Mouse (Mus musculus) 3134 (cell line): ENCODE results near the gene Idi1.
"Not testable (repeated sequence)": the region's sequence is repeated elsewhere in the genome, so short reads cannot be mapped to it uniquely, and the experiment has no call there.

ENCODE experiments used
- DNase-seq: peaks from one replicate; pipeline ENCODE4 v3.0.0-alpha.2; 2011; ENCODE audit warnings: low spot score; ENCODE audit not compliant: insufficient read length; ENCODE audit errors: extremely low read depth

Idi1 gene

DNA sequence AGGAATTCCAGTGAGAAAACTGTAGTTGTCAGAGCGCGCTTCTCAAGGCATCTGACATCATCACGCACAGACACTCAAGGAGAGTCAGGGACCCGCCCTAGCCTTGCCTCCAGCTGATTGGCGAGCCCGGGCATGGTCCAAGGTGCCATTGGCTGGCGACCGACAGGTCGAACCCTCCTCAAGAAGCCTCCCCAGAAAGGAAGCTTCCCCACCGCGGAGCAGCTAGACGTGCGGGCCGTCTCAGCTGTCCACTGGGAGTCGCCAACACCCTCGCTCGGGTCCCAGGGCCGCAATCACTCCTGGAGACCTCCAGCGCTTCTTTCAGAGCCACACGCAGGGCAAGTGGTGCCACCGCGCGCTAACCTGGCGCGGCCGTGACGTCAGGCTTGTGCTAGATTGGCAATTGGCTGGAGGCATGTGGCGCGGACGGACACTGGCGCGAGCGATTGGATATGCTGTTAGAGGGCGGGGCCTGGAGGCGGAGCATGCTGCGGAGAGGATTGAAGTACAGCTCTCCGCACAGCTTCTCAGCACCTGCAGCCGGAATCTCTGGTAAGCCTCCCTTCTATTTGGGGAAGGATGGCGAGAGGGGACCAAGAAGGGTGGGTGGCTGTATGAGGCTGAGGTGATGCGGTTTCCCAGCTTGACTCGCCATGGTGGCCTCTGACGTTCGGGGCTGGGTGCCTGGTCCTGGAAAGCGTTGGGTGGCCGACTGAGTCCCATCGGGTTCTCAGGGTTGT lies at the start of gene Idi1:
Idi1 (plus strand) TSS at position 57 of the 740 bp plus-strand sequence.
- peak; percentile 99 for DNase-seq

DNA sequence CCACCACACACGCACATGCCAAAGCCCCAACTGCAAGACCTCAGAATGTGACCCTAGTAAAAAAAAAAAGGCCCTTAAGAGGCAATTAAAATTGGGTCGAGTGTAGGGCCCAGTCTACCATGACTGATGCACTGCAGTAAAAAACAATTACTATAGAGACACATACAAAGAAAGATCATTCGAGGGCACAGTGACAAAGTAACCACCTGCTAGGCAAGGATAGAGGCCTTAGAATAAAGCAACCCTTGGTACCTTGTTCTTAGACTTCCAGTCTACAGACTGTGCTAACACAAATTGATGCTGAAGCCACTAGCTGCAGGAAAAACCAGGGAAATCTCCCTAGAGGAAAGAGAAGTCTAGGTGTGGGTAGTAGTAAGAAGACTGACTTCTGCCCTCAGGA lies 46.9 kb upstream of the Idi1 start:
- DNase-seq, result no peak

DNA sequence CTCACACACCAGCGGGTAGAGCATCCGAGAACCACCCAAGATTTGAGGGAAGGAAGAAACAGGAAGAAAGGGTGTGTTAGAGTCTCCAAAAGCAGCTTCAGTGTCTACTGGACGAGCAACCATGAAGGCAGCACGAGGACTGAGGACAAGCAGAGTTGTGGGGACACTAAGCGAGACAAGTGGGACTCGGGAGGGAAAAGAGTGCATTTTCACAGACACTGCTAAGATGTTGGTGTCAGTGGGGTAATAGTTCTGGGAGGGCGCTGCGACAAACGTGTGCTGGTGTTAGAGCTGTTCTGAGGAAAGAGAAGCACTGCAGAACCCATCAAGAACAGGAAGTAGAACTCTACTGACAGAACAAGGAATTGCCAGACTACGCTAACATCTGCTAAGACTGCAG lies 46.2 kb upstream of the Idi1 start:
- DNase-seq, result no peak

DNA sequence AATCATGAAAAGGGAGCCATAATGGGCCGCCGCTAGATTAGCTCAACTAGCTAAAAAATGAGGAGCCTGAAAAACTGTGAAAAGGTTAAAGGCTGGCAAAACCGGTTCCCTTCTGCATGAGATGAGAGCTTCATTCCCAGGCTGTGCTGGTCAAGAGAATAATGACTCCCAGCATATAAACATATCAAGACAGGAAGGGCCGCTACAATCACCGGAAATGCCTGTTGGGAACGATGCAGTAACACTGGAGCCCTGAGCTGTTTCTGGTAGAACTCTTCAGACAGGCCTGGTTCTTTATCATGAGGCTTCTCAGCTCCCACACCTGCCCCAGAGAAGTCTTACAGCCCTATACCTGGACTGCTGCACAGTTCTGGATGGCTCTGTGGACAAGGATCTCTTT lies 45.4 kb upstream of the Idi1 start:
- DNase-seq, result no peak

DNA sequence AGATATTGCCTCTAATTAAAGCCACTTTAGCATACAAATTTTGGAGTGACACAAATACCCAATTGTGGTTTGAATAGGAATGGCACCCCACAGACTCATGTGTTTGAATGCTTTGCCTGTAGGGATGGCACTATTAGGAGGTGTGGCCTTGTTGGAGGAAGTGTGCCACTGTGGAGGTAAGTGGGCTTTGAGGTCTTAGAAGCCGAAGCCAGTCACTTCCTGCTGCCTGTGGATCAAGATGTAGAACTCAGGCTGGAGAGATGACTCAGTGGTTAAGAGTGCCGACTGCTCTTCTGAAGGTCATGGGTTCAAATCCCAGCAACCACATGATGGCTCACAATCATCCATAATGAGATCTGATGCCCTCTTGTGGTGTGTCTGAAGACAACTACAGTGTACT lies 44.4 kb upstream of the Idi1 start:
- DNase-seq, result no peak

DNA sequence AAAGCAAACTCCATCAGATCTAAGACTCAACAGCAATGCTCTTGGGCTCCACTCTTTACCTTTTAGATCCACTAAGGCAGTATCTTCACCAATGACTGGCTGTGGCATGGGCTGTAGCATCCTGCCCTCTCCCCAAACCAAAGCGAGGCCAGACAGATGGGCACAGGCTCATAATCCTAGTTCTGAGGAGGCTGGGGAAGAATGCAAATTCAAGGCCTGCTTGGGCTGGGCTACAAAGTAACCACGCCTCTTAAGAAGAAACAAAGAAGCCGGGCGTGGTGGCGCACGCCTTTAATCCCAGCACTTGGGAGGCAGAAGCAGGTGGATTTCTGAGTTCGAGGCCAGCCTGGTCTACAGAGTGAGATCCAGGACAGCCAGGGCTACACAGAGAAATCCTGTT lies 43.5 kb upstream of the Idi1 start:
- not testable (repeated sequence) for DNase-seq

DNA sequence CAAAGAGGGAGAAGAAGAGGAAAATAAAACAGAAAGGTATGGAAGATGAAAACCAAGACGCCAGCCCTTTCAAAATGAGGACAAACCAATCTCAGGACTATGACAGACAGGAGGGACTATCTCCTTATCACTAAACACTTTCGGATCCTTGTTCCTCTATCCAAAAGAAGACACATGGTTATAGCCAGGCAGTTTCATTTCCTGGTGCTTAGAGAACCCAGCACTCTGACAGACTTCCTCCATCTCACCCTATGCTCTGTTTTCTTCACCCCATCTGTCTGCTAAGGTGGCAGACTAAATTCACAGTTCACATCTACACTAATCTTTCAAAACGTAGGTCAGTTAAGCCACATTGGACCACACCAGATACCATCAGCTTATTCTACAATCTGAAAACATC lies 43.0 kb upstream of the Idi1 start:
- no peak for DNase-seq

DNA sequence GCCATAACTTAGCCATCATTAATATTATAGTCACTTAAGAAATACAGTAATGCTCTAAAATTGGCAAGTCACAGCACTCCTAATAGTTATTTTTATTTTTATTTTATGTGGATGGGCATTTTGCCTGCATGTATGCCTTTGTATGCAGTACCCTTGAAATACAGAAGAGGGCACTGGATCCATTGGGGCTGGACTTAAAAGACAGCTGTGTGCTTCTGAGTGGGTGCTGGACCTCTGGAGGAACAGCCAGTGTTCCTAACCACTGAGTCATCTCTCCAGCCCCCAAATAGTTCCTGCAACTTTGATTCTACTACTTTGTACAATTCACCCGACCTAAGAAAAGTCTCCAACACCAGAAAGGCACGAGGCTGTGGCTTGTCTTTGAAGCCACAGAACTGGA lies 37.6 kb upstream of the Idi1 start:
- no peak for DNase-seq

DNA sequence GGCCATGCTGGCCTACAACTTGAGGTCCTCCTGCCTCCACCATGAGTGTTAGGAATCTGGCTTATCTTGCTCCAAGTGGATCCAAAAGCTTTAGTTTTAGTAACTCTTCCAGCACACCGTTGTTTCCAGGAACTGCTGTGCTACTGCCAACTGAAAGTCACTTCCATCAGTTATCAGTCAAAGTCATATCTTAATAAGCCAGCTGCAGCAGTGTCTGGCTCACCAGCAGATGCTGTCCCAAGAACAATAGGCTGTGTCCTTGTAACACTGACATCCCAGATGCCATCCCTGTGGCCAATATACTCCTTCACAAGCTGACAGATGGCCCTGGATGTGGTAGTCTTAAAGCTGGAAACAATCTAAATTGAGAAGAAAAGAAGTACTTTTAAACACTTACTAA lies 36.0 kb upstream of the Idi1 start:
- no peak for DNase-seq

DNA sequence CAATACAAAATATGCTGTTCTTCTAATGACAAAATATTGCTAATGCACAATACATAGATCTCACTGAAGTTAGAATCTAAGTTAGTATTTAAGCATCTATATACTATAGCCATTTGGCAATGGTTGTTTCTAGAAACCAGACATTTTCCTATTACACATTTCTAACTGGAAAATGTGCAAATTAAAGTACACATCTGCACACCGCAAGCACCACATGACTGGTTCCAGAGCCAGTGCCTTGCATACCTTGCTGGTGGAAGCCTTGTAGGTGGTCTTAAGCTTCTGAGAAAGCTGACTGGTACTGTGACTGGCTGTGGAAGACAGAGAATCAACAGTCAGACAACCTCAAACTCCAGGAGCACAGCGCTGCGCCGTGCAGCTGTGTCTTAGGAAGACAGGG lies 31.9 kb upstream of the Idi1 start:
- DNase-seq, result no peak

DNA sequence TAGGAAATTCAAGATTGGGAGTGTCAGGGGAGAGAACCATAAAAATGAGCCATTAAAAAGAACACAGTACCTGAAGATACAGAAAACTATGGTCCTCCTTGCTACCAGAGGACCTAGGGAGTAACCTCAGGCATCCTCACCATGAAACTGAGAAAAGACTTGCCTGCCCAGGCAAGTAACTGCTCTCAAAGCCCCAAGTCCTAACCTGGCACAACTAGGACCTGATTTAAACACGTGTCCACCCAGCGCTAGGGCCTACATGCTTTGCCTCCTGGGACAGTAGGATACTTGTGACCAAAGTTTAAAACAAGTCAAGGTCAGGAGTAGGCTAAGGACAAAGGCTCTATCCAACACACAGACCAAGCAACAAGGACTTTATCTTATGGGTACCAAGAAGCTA lies 30.5 kb upstream of the Idi1 start:
- DNase-seq, result no peak

DNA sequence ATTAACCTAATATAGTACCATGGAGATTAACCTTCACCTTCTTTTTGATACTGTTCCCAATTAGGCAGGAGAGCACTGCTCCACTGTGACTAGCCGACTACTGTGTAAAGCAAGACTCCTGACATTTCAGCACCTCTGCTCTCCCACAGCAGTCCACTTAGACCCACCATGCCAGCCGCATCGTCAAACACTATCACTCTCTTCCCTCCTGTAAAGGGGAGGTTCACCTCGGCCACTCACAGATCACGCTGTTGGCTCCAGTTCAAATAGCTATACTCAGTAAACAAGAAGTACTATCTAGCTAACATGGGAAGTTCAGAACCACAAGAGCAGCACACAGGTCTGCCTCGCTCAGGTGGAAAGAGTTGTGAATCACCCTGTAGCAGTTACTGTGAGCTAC lies 26.8 kb upstream of the Idi1 start:
- DNase-seq, result no peak

DNA sequence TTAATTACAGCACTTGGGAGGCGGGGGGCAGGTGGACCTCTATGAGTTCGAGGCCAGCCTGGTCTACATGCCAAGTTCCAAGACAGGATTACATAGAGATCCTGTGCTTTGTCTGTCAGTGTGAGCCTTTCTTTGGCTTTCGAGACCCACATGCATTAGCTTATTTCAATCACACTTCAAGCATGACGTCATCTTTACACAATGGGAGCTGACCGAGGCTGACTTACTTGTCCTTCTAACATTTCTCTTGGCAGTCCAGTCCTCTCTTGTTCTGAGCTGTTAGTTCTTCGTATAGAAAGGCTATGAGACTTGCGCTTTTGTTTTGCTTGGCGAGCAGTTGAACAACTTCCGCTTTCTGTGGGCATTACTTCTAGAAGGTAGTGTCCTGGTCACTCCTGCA lies 24.4 kb upstream of the Idi1 start:
- DNase-seq, result no peak

DNA sequence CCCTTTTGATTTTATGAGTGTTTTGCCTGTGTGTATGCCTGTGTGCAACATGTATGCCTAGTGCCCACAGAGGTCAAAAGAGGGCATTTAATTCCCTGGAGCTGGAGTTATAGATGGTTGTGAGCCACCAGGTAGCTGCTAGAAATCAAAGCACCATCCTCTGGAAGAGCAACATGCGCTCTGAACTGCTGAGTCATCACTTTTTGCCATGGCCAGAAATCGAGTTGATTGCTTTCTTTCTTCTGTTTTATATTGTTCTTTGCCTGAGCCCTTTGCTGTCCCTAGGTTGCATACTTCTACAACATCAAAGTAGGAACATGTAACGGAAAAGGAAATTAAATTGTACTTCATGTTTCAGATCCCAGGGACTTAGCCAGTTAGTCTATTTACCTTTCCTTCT lies 20.3 kb upstream of the Idi1 start:
- DNase-seq, result no peak

DNA sequence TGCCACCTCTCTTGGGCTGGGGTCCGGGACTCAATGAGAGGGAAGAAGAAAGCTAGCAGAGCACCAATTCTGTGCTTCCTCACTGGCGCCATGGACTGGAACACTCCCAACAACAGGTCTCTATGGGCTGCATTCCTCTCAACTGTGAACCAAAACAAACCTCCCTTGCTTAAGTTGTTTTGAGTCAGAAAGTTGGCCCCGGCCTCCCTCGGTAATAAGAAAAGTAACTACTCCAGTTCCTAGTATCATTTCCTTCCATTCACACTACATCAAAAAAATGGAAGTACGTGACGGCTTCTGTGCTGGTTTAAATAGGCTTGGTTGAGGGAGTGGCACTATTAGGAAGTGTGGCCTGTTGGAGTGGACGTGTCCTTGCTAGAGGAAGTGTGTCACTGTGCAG lies 18.7 kb upstream of the Idi1 start:
- DNase-seq, result no peak

DNA sequence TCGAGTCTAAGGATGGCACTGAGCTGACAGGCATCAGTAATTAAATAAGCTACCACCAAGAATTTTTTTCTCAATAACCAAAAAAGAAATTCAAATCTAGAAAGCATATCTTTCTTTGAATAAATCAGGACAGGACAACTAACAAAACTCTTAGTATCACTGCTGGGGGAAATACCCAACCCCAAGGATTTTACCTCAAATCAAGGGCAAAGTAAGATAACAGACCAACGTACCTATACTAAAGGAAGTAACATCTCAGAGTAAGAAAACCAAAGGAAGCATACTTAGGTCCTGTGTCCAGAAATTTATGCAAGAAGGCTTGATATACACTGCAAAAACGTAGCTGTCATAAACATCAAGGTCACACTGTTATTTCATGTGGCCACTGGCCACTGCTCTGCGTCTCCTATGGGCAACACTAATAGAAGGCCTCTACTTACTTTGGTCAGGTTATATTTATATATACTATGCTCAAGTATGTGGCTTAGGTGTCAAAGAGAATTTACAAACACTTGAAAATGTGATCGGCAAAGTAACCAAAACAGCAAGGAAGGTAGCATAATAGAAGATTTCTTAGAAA lies 15.6 kb upstream of the Idi1 start:
- DNase-seq, result no peak

DNA sequence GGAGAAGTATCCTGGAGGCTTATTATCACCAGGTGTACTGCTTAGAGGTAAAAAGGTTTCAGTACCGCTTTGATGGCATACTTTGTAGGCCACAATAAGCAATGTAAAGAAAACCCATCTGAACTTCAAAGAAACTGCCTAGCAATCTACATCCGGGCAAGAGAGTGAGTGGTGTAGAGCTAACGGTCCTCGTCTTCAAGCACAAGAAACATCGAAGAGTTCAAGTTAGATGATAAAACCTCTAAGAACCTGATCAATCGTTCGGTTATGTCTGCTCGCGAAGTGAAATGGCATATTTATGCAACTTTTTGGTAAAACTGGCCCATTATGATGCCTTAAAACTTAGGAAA lies 15.2 kb upstream of the Idi1 start:
- DNase-seq, result no peak

DNA sequence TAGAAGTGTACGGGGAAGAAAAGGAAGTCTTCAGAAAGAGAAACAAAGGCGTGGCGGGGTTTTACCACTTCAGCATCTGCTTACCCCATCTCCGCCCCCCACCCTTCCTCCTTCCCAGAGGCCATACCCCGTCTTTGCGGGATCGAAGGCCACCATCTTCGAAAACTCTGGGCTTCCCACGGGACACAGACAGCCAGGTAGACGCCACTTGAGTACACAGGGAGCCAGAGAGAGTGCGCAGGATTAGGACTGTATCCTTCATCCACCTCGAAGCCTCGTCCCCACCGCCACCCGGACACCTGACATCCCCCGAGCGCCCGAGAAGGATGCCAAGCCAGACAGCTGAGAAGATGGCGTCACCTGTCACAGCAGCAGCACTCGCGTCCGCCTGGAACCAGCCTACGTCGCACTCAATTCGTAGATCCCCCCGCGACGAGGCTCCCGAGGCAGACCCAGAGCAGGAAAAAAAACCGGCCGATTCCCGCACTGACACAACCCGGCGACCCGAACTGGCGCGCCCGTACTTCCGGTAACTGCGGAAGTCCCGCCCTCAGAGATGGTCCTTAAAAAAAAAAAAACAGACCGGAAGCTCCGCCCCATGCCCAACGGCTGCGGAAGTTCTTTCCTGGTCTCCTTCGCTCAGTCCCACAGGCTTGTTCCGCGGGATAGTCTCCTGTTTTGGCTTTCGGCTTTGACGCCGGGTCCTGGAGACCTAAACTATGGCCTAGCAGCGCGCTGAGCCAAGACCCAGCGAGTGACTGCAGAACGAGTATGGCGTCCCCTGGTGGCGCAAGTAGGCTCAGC lies 14.6 kb upstream of the Idi1 start:
- peak; percentile 85 for DNase-seq

DNA sequence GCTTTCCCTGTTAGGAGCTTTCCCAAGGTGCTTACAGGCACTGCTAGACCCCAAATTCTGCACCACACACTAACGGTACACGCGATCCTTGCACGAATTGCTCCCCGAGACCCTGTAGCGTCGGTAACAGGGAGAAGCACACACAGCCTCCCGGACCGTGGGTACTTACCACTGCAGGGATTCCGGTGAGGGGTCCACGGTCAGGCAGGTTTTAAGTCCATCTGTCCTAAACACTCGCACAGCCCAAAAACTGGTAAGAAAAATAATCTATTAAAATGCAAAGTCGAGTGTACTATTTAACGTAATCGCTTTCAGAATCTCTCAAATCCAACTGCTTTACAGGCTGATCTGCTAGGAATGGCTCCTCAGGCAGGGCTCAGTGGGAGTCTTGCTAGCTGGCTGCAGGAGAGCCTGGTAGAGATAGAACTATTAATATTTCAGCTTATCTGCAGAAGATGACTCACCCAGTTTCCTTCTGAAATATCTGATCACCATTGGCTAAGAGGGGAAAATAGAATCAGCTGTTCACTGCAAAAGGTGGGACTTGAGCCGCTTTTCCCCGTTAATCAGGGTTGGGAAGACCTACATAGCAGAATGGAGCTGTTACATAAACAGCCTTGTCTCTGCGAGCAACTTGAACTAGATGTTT lies 13.9 kb upstream of the Idi1 start, which contains the start of gene Wdr37:
Wdr37 (minus strand) TSS at position 596 of the 649 bp plus-strand sequence.
- DNase-seq, result no peak

DNA sequence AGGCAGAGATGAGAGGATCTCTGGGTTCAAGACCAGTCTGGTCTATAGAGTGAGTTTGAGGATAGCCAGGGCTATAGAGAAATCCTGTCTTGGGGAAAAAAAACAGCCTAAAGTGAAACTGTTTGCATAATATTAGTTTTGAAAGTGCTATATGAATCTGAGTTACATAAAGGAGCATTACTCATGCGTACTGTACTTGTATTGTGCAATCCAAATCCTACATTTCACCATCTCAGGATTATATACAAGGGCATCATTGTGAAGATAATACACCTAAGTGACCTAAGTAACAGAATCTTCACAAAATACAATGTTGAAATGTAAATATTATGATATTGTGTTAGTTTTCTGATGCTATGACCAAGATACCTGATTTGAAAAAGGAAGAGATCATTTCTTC lies 11.5 kb upstream of the Idi1 start:
- DNase-seq, result no peak

DNA sequence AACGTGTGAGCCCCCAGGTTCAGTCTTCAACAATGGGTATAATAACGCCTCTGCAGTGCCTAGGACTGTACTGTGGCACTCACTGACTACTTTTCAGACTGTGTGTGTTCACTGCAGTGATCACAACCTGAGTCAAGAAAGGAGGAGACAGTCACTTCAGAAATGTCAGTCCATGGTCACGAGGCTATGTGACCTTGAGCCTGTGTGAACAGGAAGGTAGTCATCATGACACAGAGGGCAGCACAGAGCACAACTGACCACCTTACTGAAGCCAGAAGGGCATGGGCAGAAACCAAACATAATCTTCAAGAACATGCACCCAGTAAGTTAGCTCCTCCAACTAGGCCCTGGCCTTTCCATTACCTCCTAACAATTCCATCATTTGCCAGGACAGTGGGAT lies 3.7 kb upstream of the Idi1 start:
- DNase-seq, result no peak
